Mouse (Mus musculus) heart, postnatal 10 days (tissue): ENCODE data around the gene Ppard. TPM values are rescaled to one million over a fixed set of nuclear protein-coding genes. Genes with fewer than 3 reads are reported as not detected.
"Not testable (repeated sequence)": the region's sequence is repeated elsewhere in the genome, so short reads cannot be mapped to it uniquely, and the experiment has no call there.

ENCODE experiments used
- DNase-seq, 2 experiments: peaks; one replicate each; pipeline ENCODE4 v3.0.0; 2021
- intact Hi-C: fragments of 180-260 bp; cut with DNase I; formaldehyde crosslinking; loops from one replicate; pipeline ENCODE4 v1.15.1; 2025
- total RNA-seq, 2 experiments: library from RNA; stranded (reverse); gene quantifications; 2 replicates each; pipeline ENCODE4 v1.2.3; 2021

Gene Ppard
- total RNA-seq, 2 experiments from 2014 or later = 28.0 to 28.8 TPM

DNA sequence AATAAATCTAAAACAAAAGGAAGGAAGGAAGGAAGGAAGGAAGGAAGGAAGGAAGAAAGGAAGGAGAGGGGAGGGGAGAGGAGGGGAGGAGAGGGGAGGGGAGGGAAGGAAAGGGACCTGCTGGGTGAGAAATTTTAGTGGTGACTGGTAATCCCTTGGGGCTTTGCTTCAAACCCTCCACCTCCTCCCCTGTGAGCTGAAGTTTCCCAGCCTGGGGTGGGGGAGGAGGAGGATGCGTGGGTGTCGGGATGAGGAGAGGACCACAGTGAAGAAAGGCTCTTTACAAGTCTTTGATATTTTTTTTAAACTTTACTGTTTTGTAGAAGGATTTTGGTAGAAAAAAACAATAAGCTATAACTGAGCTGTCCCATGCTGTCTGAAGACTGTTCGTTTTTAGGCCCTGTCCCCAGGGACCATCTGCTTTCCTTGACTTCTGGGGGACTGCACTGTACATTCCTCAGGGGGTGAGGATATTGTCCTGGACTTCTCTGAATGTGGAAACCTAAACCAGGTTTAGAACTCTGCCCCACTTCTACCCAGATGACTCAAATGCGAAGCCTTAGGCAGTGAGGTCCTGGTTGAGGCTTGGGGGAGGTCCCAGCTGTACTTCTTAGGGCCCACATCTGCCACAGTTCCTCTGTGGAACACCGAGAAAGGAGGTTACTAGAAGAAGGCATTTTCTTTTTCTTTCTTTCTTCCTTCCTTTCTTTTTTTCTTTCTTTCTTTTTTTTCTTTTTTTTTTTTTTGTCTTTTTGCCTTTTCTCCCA lies 79.0 kb downstream of the Ppard start:
- intact Hi-C loops = no loop called here
- DNase-seq = no peak

GRCm38 (mm10) chr17:28312232-28313211 lies 80.0 kb downstream of the Ppard start:
- DNase-seq = peak in 1 of 2 experiments; percentile 50
- intact Hi-C loops = no loop called here

DNA sequence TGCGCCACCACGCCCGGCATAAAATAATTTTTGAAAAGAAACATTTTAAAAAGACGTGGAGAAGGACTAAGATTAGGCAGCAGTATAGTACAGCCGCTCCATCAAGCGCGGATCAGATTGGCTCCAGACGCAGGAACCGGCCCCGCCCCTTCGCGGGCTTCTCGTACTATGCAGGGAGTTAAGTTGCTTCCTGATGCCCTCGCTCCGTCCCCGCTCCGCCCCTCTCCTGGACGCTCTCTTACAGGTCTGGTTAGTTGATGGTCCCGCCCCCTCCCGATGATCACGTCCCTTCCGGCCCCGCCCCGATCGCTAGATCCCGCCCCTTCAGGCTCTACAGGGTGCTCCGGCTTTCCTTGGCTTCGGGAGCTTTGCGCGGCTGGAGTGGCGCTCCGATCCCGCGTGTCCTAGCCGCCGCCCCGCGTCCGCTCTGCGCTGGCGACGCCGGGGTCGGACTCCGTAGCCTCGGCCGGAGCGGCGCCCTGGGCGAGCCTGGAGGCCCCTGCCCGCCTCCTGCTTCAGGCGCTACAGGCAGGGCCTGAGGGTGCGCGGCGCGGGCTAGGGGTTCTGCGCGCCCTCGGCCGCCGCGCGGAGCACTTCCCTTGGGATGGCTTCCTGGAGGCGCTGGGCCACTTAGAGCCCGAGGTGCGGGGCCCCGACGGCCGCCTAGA lies 80.8 kb downstream of the Ppard start, which contains the start of gene Fance:
Gene Fance (plus strand): TSS at position 308 of the 668 bp plus-strand sequence.
- peak; percentile 95 to 96 for DNase-seq
- intact Hi-C loops = no loop called here

GRCm38 (mm10) chr17:28313880-28314225 lies 81.4 kb downstream of the Ppard start:
- intact Hi-C loops = no loop called here
- DNase-seq = peak; percentile 46 to 59

GRCm38 (mm10) chr17:28315611-28316160 lies 83.2 kb downstream of the Ppard start:
- intact Hi-C loops = no loop called here
- DNase-seq = no peak

GRCm38 (mm10) chr17:28316476-28316875 lies 84.0 kb downstream of the Ppard start:
- intact Hi-C loops = no loop called here

DNA sequence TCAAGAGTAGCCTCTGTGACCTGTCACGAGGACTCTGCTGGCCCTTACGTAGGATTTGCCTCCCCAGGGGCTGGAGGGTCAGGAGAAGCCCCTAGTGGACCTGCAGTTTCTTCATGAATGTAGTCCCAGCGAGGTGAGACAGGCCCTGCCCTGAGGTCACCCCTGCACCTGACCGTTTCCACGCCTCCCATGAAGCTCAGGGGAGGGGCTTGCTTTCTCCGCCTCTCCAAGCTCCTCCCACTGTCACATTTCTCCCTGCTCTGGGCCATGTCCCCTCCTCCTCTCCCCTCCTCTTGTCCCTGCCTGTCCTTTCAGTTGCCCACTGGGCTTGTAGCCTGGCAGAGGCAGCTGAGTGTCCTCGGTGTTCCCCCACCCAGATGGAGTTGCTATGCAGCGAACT lies 84.6 kb downstream of the Ppard start:
- intact Hi-C loops = no loop called here
- DNase-seq = no peak

More at GRCm38 (mm10) chr17:28316476-28316875, 84.0 kb downstream of the Ppard start:
- DNase-seq = no peak

DNA sequence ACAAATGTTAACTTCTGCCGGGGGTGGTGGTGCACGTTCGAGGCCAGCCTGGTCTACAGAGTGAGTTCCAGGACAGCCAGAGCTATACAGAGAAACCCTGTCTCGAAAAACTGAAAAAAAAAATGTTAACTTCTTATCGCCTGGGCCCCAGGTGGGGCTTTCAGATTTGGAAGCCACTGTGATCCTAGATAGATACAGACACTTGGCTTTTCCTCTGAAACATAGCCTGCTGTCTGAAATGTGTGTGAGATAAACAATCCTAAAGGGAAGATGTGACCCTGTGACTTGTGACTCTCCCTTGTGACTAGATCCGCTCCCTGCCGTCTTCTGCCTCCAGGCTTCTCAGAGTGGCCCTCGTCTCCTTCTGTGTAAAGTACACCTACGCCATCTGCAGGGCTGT lies 85.2 kb downstream of the Ppard start:
- intact Hi-C loops = no loop called here
- DNase-seq = no peak

GRCm38 (mm10) chr17:28321700-28322099 lies 89.2 kb downstream of the Ppard start:
- no peak for DNase-seq
- intact Hi-C loops = no loop called here

DNA sequence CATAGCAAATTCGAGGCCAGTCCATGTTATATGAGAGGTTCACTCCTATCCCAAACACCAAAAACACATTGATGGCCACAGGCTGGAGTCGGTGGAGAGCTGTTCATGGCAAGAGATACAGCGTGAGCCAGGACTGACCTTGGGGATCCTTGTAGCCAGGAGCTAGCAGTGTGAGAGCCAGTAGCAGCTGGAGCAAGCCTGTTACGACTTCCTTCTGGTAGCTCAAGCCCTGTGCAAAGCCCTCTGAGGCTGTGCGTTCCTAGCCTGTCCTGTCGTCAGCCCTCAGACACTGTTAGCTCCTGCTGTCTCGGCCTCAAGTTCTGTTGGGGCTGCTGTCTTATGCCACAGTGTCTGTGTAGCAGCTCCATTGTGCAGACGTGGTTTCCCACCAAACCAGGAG lies 91.3 kb downstream of the Ppard start:
- peak in 1 of 2 experiments; percentile 30 for DNase-seq
- intact Hi-C loops = no loop called here

DNA sequence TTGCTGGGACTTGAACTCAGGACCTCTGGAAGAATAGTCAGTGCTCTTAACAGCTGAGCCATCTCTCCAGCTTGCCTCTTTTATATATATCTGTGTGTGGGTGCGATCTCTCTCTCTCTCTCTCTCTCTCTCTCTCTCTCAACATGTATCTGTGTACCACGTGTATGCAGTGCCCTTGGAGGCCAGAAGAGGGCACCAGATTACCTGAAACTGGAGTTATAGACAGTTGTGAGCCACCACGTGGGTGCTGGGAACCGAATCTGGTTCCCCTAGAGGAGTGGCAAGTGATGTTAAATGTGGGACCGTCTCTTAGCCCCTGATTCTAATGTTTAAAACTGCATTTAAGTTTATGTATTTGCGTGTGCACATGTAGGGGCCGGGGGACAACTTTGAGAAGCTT lies 91.9 kb downstream of the Ppard start:
- DNase-seq, intact Hi-C loops: not testable (repeated sequence)

DNA sequence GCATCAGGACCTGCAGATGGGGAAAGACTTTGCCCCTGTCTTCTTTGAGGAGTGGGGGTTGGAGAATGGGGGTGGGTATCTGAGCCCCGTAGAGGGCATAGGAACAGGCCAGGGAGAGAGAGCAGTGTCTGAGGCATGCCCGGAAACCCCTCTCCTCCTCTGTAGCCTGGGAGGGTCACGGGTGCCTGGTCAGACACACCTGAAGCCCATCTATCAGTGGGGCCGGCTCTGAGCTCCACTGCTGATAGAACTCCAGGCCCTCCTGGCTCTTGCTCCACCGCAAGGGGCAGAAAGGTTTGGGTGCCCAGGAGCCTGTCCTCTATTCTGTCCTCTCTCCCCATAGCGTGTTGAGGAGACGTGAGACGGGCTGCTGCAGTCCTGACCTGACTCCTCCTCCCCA lies 93.3 kb downstream of the Ppard start:
- no peak for DNase-seq
- intact Hi-C loops = no loop called here

- DNase-seq = no peak
- intact Hi-C loops = no loop called here
These were observed 94.5 kb downstream of the Ppard start for GRCm38 (mm10) chr17:28326951-28327350.

DNA sequence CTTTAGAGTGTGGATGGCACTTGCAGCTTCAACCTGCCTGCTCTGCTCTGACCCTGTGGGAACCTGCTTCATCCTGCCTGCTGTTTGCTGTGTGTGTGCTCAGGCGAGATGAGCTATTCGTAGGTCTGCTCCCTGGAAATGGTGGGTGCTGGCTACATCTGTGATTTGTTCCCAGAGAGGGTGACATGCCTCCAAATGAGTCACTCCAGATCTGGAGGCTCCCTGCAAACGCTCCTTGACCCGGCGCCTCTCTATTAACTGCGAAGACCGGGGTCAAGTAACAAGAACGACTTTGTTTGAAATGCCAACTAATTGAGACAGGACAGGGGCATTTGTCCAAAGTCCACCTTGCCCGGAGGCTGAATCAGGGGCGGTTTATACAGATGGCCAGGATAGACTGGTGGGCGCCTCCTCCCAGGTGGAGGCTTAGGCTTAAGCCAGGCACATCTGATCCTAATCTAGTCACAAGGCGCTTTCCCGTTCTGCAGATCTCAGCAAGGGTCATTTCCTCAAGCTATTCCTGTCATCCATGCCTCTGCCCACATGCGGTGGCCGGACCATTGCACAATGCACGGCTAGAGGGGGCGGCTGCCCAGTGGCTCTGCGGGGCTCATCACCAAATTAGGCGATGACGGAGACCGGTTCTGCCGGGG lies 95.3 kb downstream of the Ppard start:
- DNase-seq = peak in 1 of 2 experiments; percentile 19
- intact Hi-C loops = no loop called here

DNA sequence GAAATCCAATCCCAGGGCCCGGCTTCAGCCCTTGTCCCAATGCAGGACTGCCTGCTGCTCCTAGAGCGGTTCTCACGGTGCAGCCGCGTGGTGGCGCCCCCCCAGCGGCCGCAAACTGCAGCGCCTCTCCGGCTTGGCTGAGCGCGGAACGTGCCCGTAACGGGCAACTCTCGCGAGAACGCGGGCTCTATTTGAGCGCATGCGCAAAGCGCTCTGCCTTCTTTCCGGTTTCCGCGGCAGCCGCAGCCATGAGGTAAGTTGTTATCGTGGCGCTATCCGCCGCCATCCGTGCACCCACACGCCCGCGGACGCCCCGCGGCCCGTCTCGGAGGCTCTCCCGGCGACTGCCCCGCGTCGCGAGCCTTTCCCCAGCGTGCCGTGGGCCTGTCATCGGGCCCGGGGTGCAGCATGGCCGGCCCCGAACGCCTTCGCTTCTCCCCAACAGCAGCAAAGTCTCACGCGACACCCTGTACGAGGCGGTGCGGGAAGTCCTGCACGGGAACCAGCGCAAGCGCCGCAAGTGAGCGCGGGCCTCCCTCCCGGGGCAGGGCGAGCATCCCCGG lies 95.9 kb downstream of the Ppard start, which contains the start of gene Rpl10a:
Gene Rpl10a (plus strand): TSS at position 106 of the 563 bp plus-strand sequence.
- intact Hi-C loops = no loop called here
- peak; percentile 98 for DNase-seq

GRCm38 (mm10) chr17:28328946-28329345 lies 96.4 kb downstream of the Ppard start:
- DNase-seq = no peak

DNA sequence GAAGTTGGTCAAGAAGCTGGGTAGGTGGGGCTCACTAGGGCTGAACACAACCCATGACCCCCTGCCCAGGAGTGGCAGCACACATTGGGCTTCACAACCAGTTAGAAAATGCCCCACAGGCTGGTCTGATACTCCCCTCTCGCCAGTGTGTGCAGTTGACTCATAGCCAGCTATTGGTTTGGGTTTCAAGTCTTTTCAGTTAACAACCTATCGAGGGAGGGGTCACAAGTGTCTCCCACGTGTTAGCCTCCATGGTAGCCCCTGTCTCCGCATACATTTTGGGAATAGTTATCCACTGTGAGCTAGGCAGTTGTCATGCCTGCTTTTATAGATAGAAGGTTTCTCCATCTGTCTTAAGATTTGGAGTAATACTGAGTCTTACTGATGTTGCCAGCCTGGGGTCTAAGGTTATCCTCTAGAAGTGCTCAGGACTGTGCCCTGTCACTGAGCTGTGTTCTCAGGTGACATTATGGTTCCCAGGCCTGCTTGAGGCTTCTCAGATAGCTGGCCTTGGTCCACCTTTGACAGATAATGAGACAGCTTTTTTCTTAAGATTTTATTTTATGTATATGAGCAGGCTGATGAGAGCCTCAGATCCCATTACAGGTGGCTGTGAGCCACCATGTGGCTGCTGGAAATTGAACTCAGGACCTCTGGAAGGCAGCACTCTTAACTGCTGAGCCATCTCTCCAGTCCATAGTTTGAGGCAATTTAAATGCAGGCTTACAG lies 97.2 kb downstream of the Ppard start:
- intact Hi-C loops = no loop called here
- DNase-seq = no peak

More at GRCm38 (mm10) chr17:28328946-28329345, 96.4 kb downstream of the Ppard start:
- intact Hi-C loops = no loop called here

GRCm38 (mm10) chr17:28330232-28330546 lies 97.7 kb downstream of the Ppard start:
- intact Hi-C loops = no loop called here
- DNase-seq = no peak

- intact Hi-C loops = not testable (repeated sequence)
These were observed 98.1 kb downstream of the Ppard start for GRCm38 (mm10) chr17:28330590-28330989.

More at GRCm38 (mm10) chr17:28330590-28330989, 98.1 kb downstream of the Ppard start:
- DNase-seq = not testable (repeated sequence)
